Mouse (Mus musculus) embryonic fibroblast, embryonic 13.5 days (primary cell): Measurements from ENCODE around the gene Ksr1. TPM values are rescaled to one million over a fixed set of nuclear protein-coding genes. Genes with fewer than 3 reads are reported as not detected.

Source experiments
- H3K27ac ChIP-seq: 2 replicates; pipeline ENCODE4 v1.5.1; 2012; ENCODE audit warnings: low read length, control low read depth, inconsistent platforms; ENCODE audit not compliant: insufficient read depth
- H3K4me1 ChIP-seq: 2 replicates; pipeline ENCODE4 v1.6.1; 2011; ENCODE audit warnings: low read length; ENCODE audit not compliant: control insufficient read depth, insufficient read depth
- H3K4me3 ChIP-seq: 2 replicates; pipeline ENCODE4 v1.5.1; 2011; ENCODE audit warnings: mild to moderate bottlenecking, control low read depth, low read length; ENCODE audit not compliant: insufficient read depth
- CTCF ChIP-seq: IDR thresholded peaks from 2 replicates; pipeline ENCODE4 v1.5.1; 2011; ENCODE audit warnings: mild to moderate bottlenecking, control low read depth, low read length, moderate library complexity, borderline replicate concordance; ENCODE audit not compliant: insufficient read depth
- POLR2A ChIP-seq: IDR thresholded peaks from 2 replicates; pipeline ENCODE4 v1.6.1; 2011; ENCODE audit warnings: low read depth, mild to moderate bottlenecking, control low read depth, low read length, moderate library complexity
- polyA plus RNA-seq: library from polyadenylated mRNA; stranded (reverse); fragments of >200 nt; gene quantifications from 2 replicates; pipeline ENCODE4 v1.2.4, GENCODE M21; 2011; ENCODE audit warnings: low read depth; ENCODE audit not compliant: missing spikeins, insufficient read length

The Ksr1 gene
- polyA plus RNA-seq, 1 experiment: 3.4 TPM

- Histone ChIP-seq H3K4me3 (no peak overlapping the region), H3K4me1 (no peaks in the 10 kb centered on the region), H3K27ac (no peak overlapping the region)
- TF ChIP-seq POLR2A: no peak
- no peak for TF ChIP-seq CTCF
Measured at GRCm38 (mm10) chr11:79059062-79059461, 87.1 kb downstream of the Ksr1 start.

GRCm38 (mm10) chr11:79058610-79059009, 87.6 kb downstream of the Ksr1 start:
- H3K4me1 ChIP-seq: no peaks in the 10 kb centered on the region
- TF ChIP-seq POLR2A (no peak), CTCF (no peak)
- H3K27ac ChIP-seq: no peak overlapping the region
- no peak overlapping the region for H3K4me3 ChIP-seq

- Histone ChIP-seq H3K4me1 (no peaks in the 10 kb centered on the region), H3K4me3 (no peak overlapping the region), H3K27ac (no peak overlapping the region)
- TF ChIP-seq CTCF (no peak), POLR2A (no peak)
Measured at GRCm38 (mm10) chr11:79057809-79058208, 88.4 kb downstream of the Ksr1 start.

GRCm38 (mm10) chr11:79056891-79057290, 89.3 kb downstream of the Ksr1 start:
- Histone ChIP-seq H3K4me1 (no peaks in the 10 kb centered on the region), H3K4me3 (no peak overlapping the region), H3K27ac (no peak overlapping the region)
- no peak for TF ChIP-seq POLR2A

GRCm38 (mm10) chr11:79056027-79056426, 90.2 kb downstream of the Ksr1 start:
- TF ChIP-seq POLR2A (no peak), CTCF (no peak)
- Histone ChIP-seq H3K4me3 (no peak overlapping the region), H3K4me1 (no peaks in the 10 kb centered on the region), H3K27ac (no peak overlapping the region)

- Histone ChIP-seq H3K4me3 (no peak overlapping the region), H3K27ac (no peak overlapping the region), H3K4me1 (no peaks in the 10 kb centered on the region)
- no peak for TF ChIP-seq CTCF
- no peak for TF ChIP-seq POLR2A
Measured at GRCm38 (mm10) chr11:79055161-79055560, 91.0 kb downstream of the Ksr1 start.

- Histone ChIP-seq H3K4me1 (no peaks in the 10 kb centered on the region), H3K4me3 (no peak overlapping the region), H3K27ac (no peak overlapping the region)
- TF ChIP-seq POLR2A: no peak
- TF ChIP-seq CTCF: no peak
Measured at GRCm38 (mm10) chr11:79054161-79055152, 91.8 kb downstream of the Ksr1 start.

- Histone ChIP-seq H3K27ac (no peak overlapping the region), H3K4me1 (no peaks in the 10 kb centered on the region), H3K4me3 (no peak overlapping the region)
- TF ChIP-seq POLR2A (no peak), CTCF (no peak)
Measured at GRCm38 (mm10) chr11:79053437-79053836, 92.8 kb downstream of the Ksr1 start.

- Histone ChIP-seq H3K27ac (no peak overlapping the region), H3K4me3 (no peak overlapping the region), H3K4me1 (no peaks in the 10 kb centered on the region)
- TF ChIP-seq POLR2A (no peak), CTCF (no peak)
Measured at GRCm38 (mm10) chr11:79052769-79053168, 93.4 kb downstream of the Ksr1 start.

- TF ChIP-seq POLR2A (no peak), CTCF (no peak)
- Histone ChIP-seq H3K4me1 (0 out of 2 replicates have a peak, but pooled peaks cover 4% of the 10 kb centered on the region), H3K27ac (no peak overlapping the region), H3K4me3 (no peak overlapping the region)
Measured at GRCm38 (mm10) chr11:79051522-79051921, 94.7 kb downstream of the Ksr1 start.
